8 mouse cellular contexts compared by ENCODE assay signal in genomic region chr11:58214391-58215048, GRCm38 (mm10). TPM values are rescaled to one million over a fixed set of nuclear protein-coding genes. Genes with fewer than 3 reads are reported as not detected.
DNase-seq lines count a peak whose midpoint lies in the region; ATAC-seq and TF ChIP-seq lines count a peak whose summit lies in the region.

No protein-coding gene starts in this region.

- CTCF ChIA-PET in Patski (lab: Charles Lee) = interaction anchor here (5.6 kb wide), 1 partner anchor 10 kb away, joined by 26 read pairs; no protein-coding TSS in a partner anchor

- DNase-seq in Patski (ENCODE audit: low read depth, low spot score) = no peak
- peak; percentile 25 for DNase-seq in embryo, embryonic 9.5 days (ENCODE audit: extremely low spot score)
- DNase-seq in gastrocnemius, postnatal 25 days = peak; percentile 89
- peak; percentile 53 to 56 for DNase-seq in left cerebral cortex, postnatal 14 days (ENCODE audit: low spot score in 2 of 2)
- peak; percentile 60 to 71 for DNase-seq in right cerebral cortex, postnatal 10 days (ENCODE audit: low spot score in 2 of 2)
- peak; percentile 84 to 90 for DNase-seq in urinary bladder, postnatal 36 days (ENCODE audit: low spot score in 2 of 2)

- POLR2A ChIA-PET in Patski (lab: Charles Lee) = no interaction called here

- H3K27me3 ChIP-seq in Patski = no peaks in the 10 kb centered on the region

- intact Hi-C loops in left cerebral cortex, postnatal 14 days (cut with DNase I) = no loop called here

- no peak for TF ChIP-seq CTCF in Patski (IDR thresholded peaks at IDR 0.05)

- in situ Hi-C loops in Patski (cut with MboI; ENCODE audit: low pct_unique_long_range_greater_than_20kb) = no loop called here

- peak; percentile 75 for ATAC-seq in Patski
- peak; percentile 74 for ATAC-seq in inflammation-experienced regulatory T-cells, adult 6 months
- ATAC-seq in megakaryocyte progenitor cell, adult 5-6 weeks (replicated peaks; ENCODE audit: poor library complexity) = peak; percentile 90

RNA-seq across cellular contexts. Expression of gene Irgm2, which starts 15.1 kb away (rescaled TPM):
- polyA plus RNA-seq in Patski (2021) = 8.3 TPM
- total RNA-seq in gastrocnemius, postnatal 25 days (2021) = 1 to 10 TPM; 6.1 to 9.1 TPM
- 10 to 100 TPM; 47.5 to 49.5 (median 48.5) TPM for polyA plus RNA-seq in inflammation-experienced regulatory T-cells, adult 6 months (2017; shearing (Covaris generic))
- total RNA-seq in left cerebral cortex, postnatal 14 days (2021) = 1 to 10 TPM; 1.6 to 1.7 TPM
- total RNA-seq in megakaryocyte progenitor cell, adult 5-6 weeks (2015) = 5.7 and 5.8 TPM in 2 replicates
- 3.9 and 7.1 TPM in 2 replicates for total RNA-seq in megakaryocyte progenitor cell, adult 5-6 weeks (2017)

RNA-seq across cellular contexts. Expression of gene Igtp, which starts 15.2 kb away (rescaled TPM):
- polyA plus RNA-seq in Patski (2021) = 16.1 TPM
- 1 to 10 TPM; 3.6 to 4.3 TPM for total RNA-seq in gastrocnemius, postnatal 25 days (2021)
- 100 to 1,000 TPM; 300 to 422 (median 383) TPM for polyA plus RNA-seq in inflammation-experienced regulatory T-cells, adult 6 months (2017; shearing (Covaris generic))
- total RNA-seq in left cerebral cortex, postnatal 14 days (2021) = 1 to 10 TPM; 2.1 TPM
- total RNA-seq in megakaryocyte progenitor cell, adult 5-6 weeks (2015) = 13.4 and 16.3 TPM in 2 replicates
- total RNA-seq in megakaryocyte progenitor cell, adult 5-6 weeks (2017) = 8.6 and 9.6 TPM in 2 replicates

RNA-seq across cellular contexts. Expression of gene Mrpl22, which starts 43.1 kb away (rescaled TPM):
- polyA plus RNA-seq in Patski (2021) = 56.1 TPM
- 10 to 100 TPM; 39.0 to 41.5 TPM for total RNA-seq in gastrocnemius, postnatal 25 days (2021)
- 10 to 100 TPM; 58.3 to 73.6 (median 64.8) TPM for polyA plus RNA-seq in inflammation-experienced regulatory T-cells, adult 6 months (2017; shearing (Covaris generic))
- 10 to 100 TPM; 30.8 to 33.4 TPM for total RNA-seq in left cerebral cortex, postnatal 14 days (2021)
- total RNA-seq in megakaryocyte progenitor cell, adult 5-6 weeks (2015) = 76.5 and 83.3 TPM in 2 replicates
- 52.2 and 52.3 TPM in 2 replicates for total RNA-seq in megakaryocyte progenitor cell, adult 5-6 weeks (2017)

RNA-seq across cellular contexts. Expression of gene Gemin5, which starts 46.2 kb away (rescaled TPM):
- polyA plus RNA-seq in Patski (2021) = 23.7 TPM
- total RNA-seq in gastrocnemius, postnatal 25 days (2021) = 1 to 10 TPM; 8.1 to 9.3 TPM
- 1 to 10 TPM; 5.7 to 6.4 (median 5.9) TPM for polyA plus RNA-seq in inflammation-experienced regulatory T-cells, adult 6 months (2017; shearing (Covaris generic))
- 10 to 100 TPM; 16.0 to 18.0 TPM for total RNA-seq in left cerebral cortex, postnatal 14 days (2021)
- 18.8 and 19.4 TPM in 2 replicates for total RNA-seq in megakaryocyte progenitor cell, adult 5-6 weeks (2015)
- total RNA-seq in megakaryocyte progenitor cell, adult 5-6 weeks (2017) = 27.5 and 30.8 TPM in 2 replicates
